Mouse (Mus musculus): ENCODE measurements around the gene 1700028J19Rik. TPM values are rescaled to one million over a fixed set of nuclear protein-coding genes. Genes with fewer than 3 reads are reported as not detected.
A peak's percentile ranks its signal among the peaks of the same experiment; 100 is the strongest.

The 1700028J19Rik gene
- polyA plus RNA-seq, 1 experiment from 2014 or later = 1.1 TPM

DNA sequence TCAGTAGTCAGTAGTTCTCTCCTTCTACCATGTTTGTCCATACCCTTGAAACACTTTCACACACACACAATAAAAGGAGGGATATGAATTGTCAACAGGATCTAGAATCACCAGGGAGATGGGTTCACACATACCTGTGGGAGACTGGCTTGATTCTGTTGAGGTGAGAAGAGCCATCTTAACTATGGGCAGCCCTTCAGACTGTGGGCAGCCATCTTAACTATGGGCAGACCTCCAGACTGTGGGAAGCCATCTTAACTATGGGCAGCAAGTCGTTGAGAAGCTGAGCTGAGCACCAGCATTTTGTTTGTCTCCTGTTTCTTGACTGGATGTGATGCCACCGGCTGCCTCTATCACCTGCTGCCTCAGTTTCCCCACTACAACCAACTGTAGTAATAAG is 24.8 kb upstream of the 1700028J19Rik start:
- TF ChIP-seq CTCF (IDR thresholded peaks at IDR 0.05; ENCODE audit: low read depth) = no peak
- H3K9me3 ChIP-seq (ENCODE audit: control insufficient read depth) = no peaks in the 10 kb centered on the region
- H3K4me3 ChIP-seq (ENCODE audit: low read depth, low read length) = no peak overlapping the region
- no peaks in the 10 kb centered on the region for H3K36me3 ChIP-seq (ENCODE audit: control insufficient read depth, insufficient read depth)
- 0 out of 2 replicates have a peak, but pooled peaks cover 3% of the 10 kb centered on the region for H3K27me3 ChIP-seq (replicated peaks; ENCODE audit: control insufficient read depth, insufficient read depth, low read length)
- no peak overlapping the region for H3K4me2 ChIP-seq (replicated peaks; ENCODE audit: low read depth)
- no peaks in the 10 kb centered on the region for H3K4me1 ChIP-seq (replicated peaks; ENCODE audit: control insufficient read depth, insufficient read depth, low read length)
- H3K9ac ChIP-seq (ENCODE audit: low read depth, low read length) = no peak overlapping the region
- WGBS = 68% methylated on average over 2 of the region's 2 CpGs
- H3K27ac ChIP-seq (ENCODE audit: low read depth, low read length) = no peak overlapping the region
- no peak for ATAC-seq

DNA sequence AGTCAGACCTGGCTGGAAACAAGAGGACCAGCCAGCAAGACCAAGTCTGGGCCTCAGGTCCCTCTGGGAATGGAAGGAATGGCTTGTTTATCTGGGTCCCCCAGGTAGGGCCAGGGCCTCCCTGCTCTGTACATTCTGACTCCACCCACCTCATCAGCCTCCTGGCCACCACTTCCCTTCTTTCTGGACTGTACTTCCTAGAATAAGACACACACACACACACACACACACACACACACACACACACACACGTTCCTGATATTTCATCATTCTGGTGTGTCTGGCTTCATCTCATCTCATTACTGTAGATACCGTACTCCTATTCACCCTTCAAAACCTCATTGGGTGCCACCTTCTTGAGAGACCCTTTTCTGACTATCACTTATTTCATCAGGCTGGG is 22.9 kb upstream of the 1700028J19Rik start:
- no peak for TF ChIP-seq CTCF (IDR thresholded peaks at IDR 0.05; ENCODE audit: low read depth)
- Histone ChIP-seq H3K4me2 (replicated peaks; ENCODE audit: low read depth) (no peak overlapping the region), H3K27ac (ENCODE audit: low read depth, low read length) (no peak overlapping the region), H3K27me3 (replicated peaks; ENCODE audit: control insufficient read depth, insufficient read depth, low read length) (0 out of 2 replicates have a peak, but pooled peaks cover 1% of the 10 kb centered on the region), H3K4me1 (replicated peaks; ENCODE audit: control insufficient read depth, insufficient read depth, low read length) (no peaks in the 10 kb centered on the region), H3K4me3 (ENCODE audit: low read depth, low read length) (no peak overlapping the region), H3K9ac (ENCODE audit: low read depth, low read length) (no peak overlapping the region), H3K36me3 (ENCODE audit: control insufficient read depth, insufficient read depth) (no peaks in the 10 kb centered on the region), H3K9me3 (ENCODE audit: control insufficient read depth) (no peaks in the 10 kb centered on the region)
- WGBS = 71% methylated on average over 2 of the region's 2 CpGs
- ATAC-seq = no peak

DNA sequence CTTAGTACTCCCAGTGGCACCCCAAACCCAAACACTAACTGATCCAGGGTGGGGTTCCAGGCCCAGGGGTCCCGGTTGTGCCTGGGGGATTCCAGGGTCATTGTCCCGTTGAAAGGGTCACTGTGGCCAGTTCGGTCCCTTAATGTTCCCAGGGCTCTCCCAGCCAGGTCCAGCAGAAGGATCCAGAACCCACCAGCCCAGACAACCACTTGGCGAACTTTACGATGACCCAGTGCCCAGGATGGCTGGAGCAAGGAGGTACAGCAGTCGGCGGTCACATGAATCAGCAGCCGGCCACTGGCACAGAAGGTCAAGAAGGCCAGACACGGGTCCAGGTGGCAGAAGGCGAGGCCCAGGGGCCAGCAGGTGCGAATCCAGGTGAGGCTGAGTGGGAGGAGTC is 21.6 kb upstream of the 1700028J19Rik start:
- no peak overlapping the region for H3K9ac ChIP-seq (ENCODE audit: low read depth, low read length)
- H3K4me2 ChIP-seq (replicated peaks; ENCODE audit: low read depth) = no peak overlapping the region
- no peak overlapping the region for H3K27ac ChIP-seq (ENCODE audit: low read depth, low read length)
- no peak for ATAC-seq
- WGBS = 66% methylated on average over 11 of the region's 11 CpGs
- H3K4me1 ChIP-seq (replicated peaks; ENCODE audit: control insufficient read depth, insufficient read depth, low read length) = no peaks in the 10 kb centered on the region; the same call in 1 of the 2 replicates
- H3K36me3 ChIP-seq (ENCODE audit: control insufficient read depth, insufficient read depth) = no peaks in the 10 kb centered on the region
- H3K4me3 ChIP-seq (ENCODE audit: low read depth, low read length) = no peak overlapping the region
- no peak for TF ChIP-seq CTCF (IDR thresholded peaks at IDR 0.05; ENCODE audit: low read depth)
- peaks cover 3% of the 10 kb centered on the region; the same call in 1 of the 2 replicates for H3K27me3 ChIP-seq (replicated peaks; ENCODE audit: control insufficient read depth, insufficient read depth, low read length)
- no peaks in the 10 kb centered on the region for H3K9me3 ChIP-seq (ENCODE audit: control insufficient read depth)

DNA sequence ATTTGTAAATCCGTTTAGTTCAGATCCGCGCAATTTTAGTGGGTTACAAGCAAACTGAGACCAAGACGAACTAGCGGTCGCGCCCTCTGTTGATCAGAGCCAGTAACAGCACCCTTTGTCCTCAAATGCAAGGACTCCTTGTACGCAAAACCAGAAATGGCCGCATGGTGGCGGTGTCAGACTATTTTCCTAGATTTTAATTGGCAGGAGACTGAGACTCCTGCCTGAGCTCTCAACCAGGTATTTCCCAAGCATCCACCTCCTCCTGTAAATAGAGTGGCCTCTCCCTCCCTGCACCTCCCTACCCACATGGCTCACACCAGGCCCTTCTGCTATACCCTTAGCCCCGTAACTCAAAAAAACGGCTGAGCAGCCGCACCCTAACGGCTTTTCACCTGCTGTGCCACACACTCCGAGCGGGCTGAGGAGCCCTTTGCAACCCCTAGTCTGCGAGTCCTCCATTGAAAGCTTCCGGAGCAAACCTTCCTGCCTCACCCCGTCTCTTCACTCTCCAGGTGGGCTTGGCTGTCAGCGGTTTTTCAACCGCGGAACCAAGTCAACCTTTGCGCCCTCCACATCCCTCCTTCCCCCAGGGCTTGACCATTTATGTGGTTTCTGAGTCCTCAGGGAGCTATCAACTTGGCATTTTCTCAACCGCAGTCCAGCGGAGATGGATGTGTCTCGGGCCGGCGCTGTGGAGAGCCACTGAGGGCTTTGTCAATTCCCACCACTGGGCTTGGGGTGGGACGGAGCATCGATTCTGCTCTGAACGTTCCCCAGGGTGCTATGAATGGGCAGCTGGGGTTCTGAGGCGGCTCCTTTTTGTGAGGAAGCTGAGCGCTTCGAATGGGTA is 16.5 kb upstream of the 1700028J19Rik start:
- H3K9ac ChIP-seq (ENCODE audit: low read depth, low read length) = no peak overlapping the region
- H3K4me3 ChIP-seq (ENCODE audit: low read depth, low read length) = peak overlapping the region; percentile 9; the same call in 1 of the 2 replicates

DNA sequence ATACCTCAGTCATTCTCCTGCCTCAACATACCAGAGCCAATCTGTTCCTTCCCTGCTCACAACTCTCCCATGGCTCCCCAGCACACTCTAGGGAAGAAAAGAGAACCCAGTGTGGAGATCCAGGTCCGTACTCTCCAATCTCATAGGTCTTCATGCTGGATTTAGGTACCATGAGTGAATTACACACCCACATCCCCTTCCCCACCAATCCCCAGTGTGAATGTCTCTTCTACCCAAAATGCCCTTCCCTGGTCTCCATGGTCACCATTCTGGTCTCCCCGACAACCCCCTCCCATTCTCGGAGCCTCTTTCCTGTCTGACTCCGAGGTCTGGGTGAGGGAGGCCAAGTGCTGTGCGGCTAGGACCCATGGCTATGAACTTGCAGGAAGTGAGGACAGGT is 14.7 kb upstream of the 1700028J19Rik start, which contains the start of gene Gm15517:
Gm15517 (plus strand) TSS at position 301 of the 400 bp plus-strand sequence.
- Histone ChIP-seq H3K27ac (ENCODE audit: low read depth, low read length) (no peak within 1 kb of the TSS), H3K27me3 (replicated peaks; ENCODE audit: control insufficient read depth, insufficient read depth, low read length) (peaks cover 4% of the 10 kb centered on the region; the same call in 1 of the 2 replicates), H3K4me2 (replicated peaks; ENCODE audit: low read depth) (no peak within 1 kb of the TSS), H3K9me3 (ENCODE audit: control insufficient read depth) (no peaks in the 10 kb centered on the region), H3K9ac (ENCODE audit: low read depth, low read length) (no peak within 1 kb of the TSS), H3K4me3 (ENCODE audit: low read depth, low read length) (no peak within 1 kb of the TSS), H3K4me1 (replicated peaks; ENCODE audit: control insufficient read depth, insufficient read depth, low read length) (no peaks in the 10 kb centered on the region; the same call in 1 of the 2 replicates), H3K36me3 (ENCODE audit: control insufficient read depth, insufficient read depth) (no peaks in the 10 kb centered on the region)
- no peak for ATAC-seq
- WGBS = 60% methylated on average over 5 of the region's 5 CpGs
- no peak for TF ChIP-seq CTCF (IDR thresholded peaks at IDR 0.05; ENCODE audit: low read depth)

More for the DNA sequence above, 16.5 kb upstream of the 1700028J19Rik start:
- Histone ChIP-seq H3K9me3 (ENCODE audit: control insufficient read depth) (no peaks in the 10 kb centered on the region), H3K4me1 (replicated peaks; ENCODE audit: control insufficient read depth, insufficient read depth, low read length) (no peaks in the 10 kb centered on the region; the same call in 1 of the 2 replicates), H3K4me2 (replicated peaks; ENCODE audit: low read depth) (peak overlapping the region; percentile 51), H3K27me3 (replicated peaks; ENCODE audit: control insufficient read depth, insufficient read depth, low read length) (peaks cover 4% of the 10 kb centered on the region; the same call in 1 of the 2 replicates), H3K27ac (ENCODE audit: low read depth, low read length) (no peak overlapping the region), H3K36me3 (ENCODE audit: control insufficient read depth, insufficient read depth) (no peaks in the 10 kb centered on the region)
- WGBS = 3% methylated on average over 34 of the region's 34 CpGs
- peak; percentile 50 for ATAC-seq
- TF ChIP-seq CTCF (IDR thresholded peaks at IDR 0.05; ENCODE audit: low read depth) = peak; percentile 96

DNA sequence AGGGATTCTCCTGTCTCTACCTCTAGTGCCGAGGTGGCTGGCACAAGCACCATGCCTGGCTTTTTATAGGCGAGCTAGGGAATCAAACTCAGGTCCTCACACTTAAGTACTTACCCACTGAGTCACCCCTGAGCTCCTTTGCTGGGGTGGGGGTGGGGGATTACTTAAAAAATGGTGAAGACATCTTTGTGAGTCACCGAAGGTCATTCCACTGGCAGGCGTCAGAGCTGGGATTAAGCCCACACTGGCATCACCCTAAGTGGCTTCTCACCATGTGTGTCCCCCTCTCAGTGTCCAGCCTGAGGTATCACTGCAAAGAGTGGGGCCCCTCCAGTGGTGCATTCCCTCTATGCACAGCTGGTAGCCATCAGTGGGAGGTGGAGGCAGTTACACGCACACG is 13.9 kb upstream of the 1700028J19Rik start:
- no peak for TF ChIP-seq CTCF (IDR thresholded peaks at IDR 0.05; ENCODE audit: low read depth)
- H3K4me1 ChIP-seq (replicated peaks; ENCODE audit: control insufficient read depth, insufficient read depth, low read length) = no peaks in the 10 kb centered on the region; the same call in 1 of the 2 replicates
- no peak overlapping the region for H3K9ac ChIP-seq (ENCODE audit: low read depth, low read length)
- H3K9me3 ChIP-seq (ENCODE audit: control insufficient read depth) = no peaks in the 10 kb centered on the region
- no peak overlapping the region for H3K4me3 ChIP-seq (ENCODE audit: low read depth, low read length)
- no peak for ATAC-seq
- H3K36me3 ChIP-seq (ENCODE audit: control insufficient read depth, insufficient read depth) = no peaks in the 10 kb centered on the region
- no peak overlapping the region for H3K27ac ChIP-seq (ENCODE audit: low read depth, low read length)
- H3K27me3 ChIP-seq (replicated peaks; ENCODE audit: control insufficient read depth, insufficient read depth, low read length) = peaks cover 4% of the 10 kb centered on the region; the same call in 1 of the 2 replicates
- WGBS = 63% methylated on average over 6 of the region's 6 CpGs
- H3K4me2 ChIP-seq (replicated peaks; ENCODE audit: low read depth) = no peak overlapping the region

Data from intestine, postnatal 0 days (tissue).